Mouse (Mus musculus) erythroblast, embryonic 14.5 days (primary cell): ENCODE measurements at regions not wholly inside any gene's neighbourhood (a gene's known extent, or its start where the extent isn't known, plus 50 kb on each side); places are given as distances from the start of the nearest gene placed in this dataset.

Experiments used
- GATA1 ChIP-seq: IDR thresholded peaks from 2 replicates; pipeline ENCODE4 v1.6.1; 2012; ENCODE audit warnings: low read length, inconsistent platforms, mixed read lengths
- TAL1 ChIP-seq: IDR thresholded peaks from 3 replicates; pipeline ENCODE4 v1.6.1; 2012; ENCODE audit warnings: low read length, inconsistent platforms, mixed read lengths

DNA sequence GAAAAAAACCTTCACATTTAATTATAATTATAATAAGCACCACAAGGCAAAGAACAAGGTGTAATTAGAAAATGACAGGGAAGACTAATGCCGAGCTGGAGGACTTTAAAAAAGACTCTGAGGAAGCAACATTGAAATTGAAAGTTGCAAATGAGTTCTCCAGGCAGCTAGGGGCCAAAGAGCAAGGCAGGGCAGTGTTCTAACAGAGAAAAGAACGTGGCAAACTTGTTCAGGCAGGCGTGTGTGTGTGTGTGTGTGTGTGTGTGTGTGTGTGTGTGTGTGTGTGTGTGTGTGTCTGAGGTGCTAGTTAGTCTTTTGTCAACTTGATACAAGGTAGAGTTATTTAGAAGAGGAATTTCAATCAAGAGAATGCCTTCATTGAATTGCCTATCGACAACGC, 60.0 kb upstream of the Hmcn1 start:
- TF ChIP-seq GATA1 (no peak), TAL1 (no peak)
